Mouse (Mus musculus): ENCODE measurements around the gene Phlpp1.

GRCm38 (mm10) chr1:106183701-106184100, 12.1 kb downstream of the Phlpp1 start:
- TF ChIP-seq CTCF (IDR thresholded peaks at IDR 0.05; ENCODE audit: borderline replicate concordance, extremely low read depth, insufficient read depth, insufficient read length) (no peak), POLR2A (IDR thresholded peaks at IDR 0.05; ENCODE audit: borderline replicate concordance, extremely low read depth, insufficient read depth, insufficient read length, poor library complexity, severe bottlenecking) (no peak)

Data from brain, embryonic 14.5 days (tissue).